Mouse (Mus musculus) brain, embryonic 14.5 days (tissue): ENCODE data around the gene Kcnk10.

Experiments
- CTCF ChIP-seq: fragments of 200-500 bp; IDR thresholded peaks from 2 replicates; pipeline ENCODE4 v1.5.1; 2012; ENCODE audit warnings: inconsistent platforms, mild to moderate bottlenecking, moderate library complexity, borderline replicate concordance; ENCODE audit not compliant: insufficient read depth, insufficient read length; ENCODE audit errors: extremely low read depth
- POLR2A ChIP-seq: fragments of 200-500 bp; IDR thresholded peaks from 2 replicates; pipeline ENCODE4 v1.6.1; 2012; ENCODE audit warnings: mild to moderate bottlenecking, inconsistent platforms, borderline replicate concordance; ENCODE audit not compliant: poor library complexity, insufficient read depth, insufficient read length, severe bottlenecking; ENCODE audit errors: extremely low read depth

DNA sequence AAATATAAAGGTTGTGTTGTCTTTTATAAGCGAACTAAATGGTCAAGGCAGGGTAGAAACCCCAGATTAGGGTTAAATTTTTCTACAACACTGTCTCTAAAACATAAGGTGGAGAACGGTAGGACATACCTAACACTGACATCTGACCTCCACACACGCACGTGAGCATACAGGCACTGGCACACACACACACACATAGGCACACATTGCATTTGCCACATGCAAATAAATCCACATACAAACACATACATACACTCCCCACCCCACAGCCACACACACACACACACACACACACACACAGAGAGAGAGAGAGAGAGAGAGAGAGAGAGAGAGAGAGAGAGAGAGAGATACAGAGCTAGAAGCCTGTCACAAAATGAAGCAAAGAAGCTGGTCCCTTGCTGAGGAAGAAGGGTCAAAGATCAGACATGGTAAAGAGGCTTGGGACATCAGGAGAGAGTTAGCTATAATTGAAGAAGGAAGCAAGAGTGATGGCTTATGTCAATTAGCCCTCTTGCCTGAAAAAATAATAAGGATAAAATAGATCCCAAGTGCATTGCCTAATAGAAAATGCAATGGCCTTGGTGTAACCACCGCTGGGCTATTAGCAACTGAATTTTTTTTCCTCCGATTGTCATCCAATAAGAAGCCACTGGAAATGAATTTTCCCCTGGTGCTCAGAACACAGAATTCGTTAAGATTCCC is 58.1 kb downstream of the Kcnk10 start:
- TF ChIP-seq POLR2A: no peak
- TF ChIP-seq CTCF: no peak
